Mouse (Mus musculus) intestine, embryonic 15.5 days (tissue): ENCODE measurements around the gene Akap5. TPM values are rescaled to one million over a fixed set of nuclear protein-coding genes. Genes with fewer than 3 reads are reported as not detected.

Experiments used
- polyA plus RNA-seq: library from polyadenylated mRNA; unstranded; fragments of >200 nt; fragmentation: Nextera tagmentation; extraction: Ambion mirVana; gene quantifications from 2 replicates; pipeline ENCODE4 v1.2.1, GENCODE M21; 2015

Gene Akap5
- polyA plus RNA-seq, 1 experiment from 2014 or later = 2.7 TPM

Other genes with a start within 250 kb of the Akap5 start
- gene Esr2, start 147.6 kb upstream of the Akap5 start, polyA plus RNA-seq = 0.05 and 0.06 TPM in 2 replicates
- gene Tex21, start 78.1 kb upstream of the Akap5 start, polyA plus RNA-seq = not detected in 2 replicates
- 102 TPM in 2 replicates for gene Mthfd1, start 69.6 kb upstream of the Akap5 start, polyA plus RNA-seq
- gene Zbtb25, start 44.7 kb downstream of the Akap5 start, polyA plus RNA-seq = 11.7 and 12.4 TPM in 2 replicates
- gene Zbtb1, start 45.4 kb downstream of the Akap5 start, polyA plus RNA-seq = 6.7 and 7.6 TPM in 2 replicates
- gene Hspa2, start 79.3 kb downstream of the Akap5 start, polyA plus RNA-seq = 10.1 and 11.9 TPM in 2 replicates
- gene Ppp1r36, start 92.6 kb downstream of the Akap5 start, polyA plus RNA-seq = 1.1 and 1.5 TPM in 2 replicates
- gene Plekhg3, start 206.0 kb downstream of the Akap5 start, polyA plus RNA-seq = 9.5 and 11.2 TPM in 2 replicates